Mouse (Mus musculus) neural tube, embryonic 15.5 days (tissue): ENCODE measurements around the gene Lrriq3. TPM values are rescaled to one million over a fixed set of nuclear protein-coding genes. Genes with fewer than 3 reads are reported as not detected.
A peak's percentile ranks its signal among the peaks of the same experiment; 100 is the strongest.

ENCODE experiments used
- ATAC-seq: fragments of 200-750 bp; cut with Nextera tagmentation; 2 replicates; pipeline ENCODE4 v1.8.0; 2017; ENCODE audit warnings: mild to moderate bottlenecking, moderate TSS enrichment, moderate library complexity; ENCODE audit not compliant: low FRiP score
- H3K27ac ChIP-seq: fragments of 300-500 bp; sonication (generic); replicated peaks from 2 replicates; pipeline ENCODE4 v1.5.1; 2015; ENCODE audit warnings: mild to moderate bottlenecking, inconsistent platforms
- H3K27me3 ChIP-seq: fragments of 300-500 bp; sonication (generic); replicated peaks from 2 replicates; pipeline ENCODE4 v1.6.1; 2015; ENCODE audit warnings: inconsistent platforms
- H3K36me3 ChIP-seq: fragments of 300-500 bp; sonication (generic); 2 replicates; pipeline ENCODE4 v1.6.1; 2015; ENCODE audit warnings: inconsistent platforms
- H3K4me1 ChIP-seq: fragments of 300-500 bp; sonication (generic); 2 replicates; pipeline ENCODE4 v1.6.1; 2015; ENCODE audit warnings: inconsistent platforms
- H3K4me2 ChIP-seq: fragments of 300-500 bp; sonication (generic); 2 replicates; pipeline ENCODE4 v1.6.1; 2015; ENCODE audit warnings: inconsistent platforms, mild to moderate bottlenecking, moderate library complexity
- H3K4me3 ChIP-seq: fragments of 300-500 bp; sonication (generic); replicated peaks from 2 replicates; pipeline ENCODE4 v1.5.1; 2015; ENCODE audit warnings: mild to moderate bottlenecking, inconsistent platforms
- H3K9ac ChIP-seq: fragments of 300-500 bp; sonication (generic); replicated peaks from 2 replicates; pipeline ENCODE4 v1.6.1; 2015; ENCODE audit warnings: mild to moderate bottlenecking, inconsistent platforms
- H3K9me3 ChIP-seq: fragments of 300-500 bp; sonication (generic); replicated peaks from 2 replicates; pipeline ENCODE4 v1.6.1; 2016; ENCODE audit warnings: inconsistent platforms
- WGBS: fragments of 180-500 bp; shearing (Covaris S2); methylation state at CpG from one replicate; pipeline ENCODE4 v1.1.7; 2015; ENCODE audit warnings: mixed read lengths; 5-methylcytosine and 5-hydroxymethylcytosine counted together
- polyA plus RNA-seq: library from polyadenylated mRNA; unstranded; fragments of >200 nt; fragmentation: Nextera tagmentation; extraction: Ambion mirVana; gene quantifications from 2 replicates; pipeline ENCODE4 v1.2.1, GENCODE M21; 2015

Lrriq3 gene
- polyA plus RNA-seq: 0.97 and 1.2 TPM in 2 replicates

GRCm38 (mm10) chr3:155093116-155093956 is at the start of gene Lrriq3, which contains the start of gene Fpgt:
Gene Lrriq3, plus strand, starts transcription at chr3:155093434.
Gene Fpgt, minus strand, starts transcription at chr3:155093403.
- 1% methylated on average over 47 of the region's 47 CpGs for WGBS
- peak; percentile 100 for ATAC-seq
- Histone ChIP-seq H3K4me1 (peaks cover 9% of the 10 kb centered on the region), H3K9me3 (no peaks in the 10 kb centered on the region), H3K36me3 (no peaks in the 10 kb centered on the region), H3K9ac (peak within 1 kb of the TSS; percentile 72), H3K4me2 (peak within 1 kb of the TSS; percentile 72), H3K27me3 (no peaks in the 10 kb centered on the region), H3K27ac (peak within 1 kb of the TSS; percentile 93), H3K4me3 (peak within 1 kb of the TSS; percentile 66)

GRCm38 (mm10) chr3:155052021-155052420 is 41.2 kb upstream of the Lrriq3 start:
- Histone ChIP-seq H3K4me3 (no peak overlapping the region), H3K27me3 (no peaks in the 10 kb centered on the region), H3K4me2 (no peak overlapping the region), H3K27ac (no peak overlapping the region), H3K9me3 (no peaks in the 10 kb centered on the region), H3K9ac (no peak overlapping the region), H3K4me1 (no peaks in the 10 kb centered on the region), H3K36me3 (no peaks in the 10 kb centered on the region)
- ATAC-seq: no peak

- 73% methylated on average over 1 of the region's 1 CpGs for WGBS
- Histone ChIP-seq H3K27me3 (no peaks in the 10 kb centered on the region), H3K4me3 (no peak overlapping the region), H3K4me1 (no peaks in the 10 kb centered on the region), H3K9me3 (no peaks in the 10 kb centered on the region), H3K4me2 (no peak overlapping the region), H3K27ac (no peak overlapping the region), H3K36me3 (no peaks in the 10 kb centered on the region), H3K9ac (no peak overlapping the region)
- no peak for ATAC-seq
Measured at GRCm38 (mm10) chr3:155053189-155053588, 40.0 kb upstream of the Lrriq3 start.

- H3K4me3 ChIP-seq: no peak within 1 kb of the TSS
- no peaks in the 10 kb centered on the region for H3K9me3 ChIP-seq
- WGBS: 87% methylated on average over 6 of the region's 6 CpGs
- no peaks in the 10 kb centered on the region for H3K36me3 ChIP-seq
- no peak within 1 kb of the TSS for H3K4me2 ChIP-seq
- no peak within 1 kb of the TSS for H3K27ac ChIP-seq
- no peak for ATAC-seq
- no peaks in the 10 kb centered on the region for H3K4me1 ChIP-seq
- H3K9ac ChIP-seq: no peak within 1 kb of the TSS
- H3K27me3 ChIP-seq: no peaks in the 10 kb centered on the region
Measured at GRCm38 (mm10) chr3:155055231-155055916, 37.9 kb upstream of the Lrriq3 start, which contains the start of gene Tnni3k. Gene Tnni3k, minus strand, starts transcription at chr3:155055407.

DNA sequence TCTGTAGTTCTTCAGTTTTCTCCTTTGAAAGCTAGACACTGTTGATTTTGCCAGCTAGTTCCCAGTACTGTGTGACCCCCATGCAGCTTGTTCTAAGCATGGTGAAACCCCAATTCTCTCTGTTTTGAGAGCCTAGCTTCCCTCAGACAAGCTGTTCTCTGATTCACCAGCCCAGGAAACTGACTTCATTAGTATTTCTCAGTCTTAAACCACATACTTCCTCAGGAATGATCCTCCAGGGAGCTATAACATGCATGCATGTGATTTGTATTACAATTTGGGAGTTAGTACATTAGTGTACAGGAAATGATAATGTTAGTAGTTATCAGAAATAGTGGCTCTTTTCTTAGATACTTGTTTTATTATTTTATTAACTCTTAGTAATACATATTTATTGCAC is 36.6 kb upstream of the Lrriq3 start:
- no peaks in the 10 kb centered on the region for H3K36me3 ChIP-seq
- no peaks in the 10 kb centered on the region for H3K27me3 ChIP-seq
- no peak overlapping the region for H3K4me2 ChIP-seq
- ATAC-seq: no peak
- no peak overlapping the region for H3K4me3 ChIP-seq
- H3K9ac ChIP-seq: no peak overlapping the region
- no peak overlapping the region for H3K27ac ChIP-seq
- H3K4me1 ChIP-seq: no peaks in the 10 kb centered on the region
- H3K9me3 ChIP-seq: no peaks in the 10 kb centered on the region

GRCm38 (mm10) chr3:155057566-155057965 is 35.7 kb upstream of the Lrriq3 start:
- no peaks in the 10 kb centered on the region for H3K36me3 ChIP-seq

DNA sequence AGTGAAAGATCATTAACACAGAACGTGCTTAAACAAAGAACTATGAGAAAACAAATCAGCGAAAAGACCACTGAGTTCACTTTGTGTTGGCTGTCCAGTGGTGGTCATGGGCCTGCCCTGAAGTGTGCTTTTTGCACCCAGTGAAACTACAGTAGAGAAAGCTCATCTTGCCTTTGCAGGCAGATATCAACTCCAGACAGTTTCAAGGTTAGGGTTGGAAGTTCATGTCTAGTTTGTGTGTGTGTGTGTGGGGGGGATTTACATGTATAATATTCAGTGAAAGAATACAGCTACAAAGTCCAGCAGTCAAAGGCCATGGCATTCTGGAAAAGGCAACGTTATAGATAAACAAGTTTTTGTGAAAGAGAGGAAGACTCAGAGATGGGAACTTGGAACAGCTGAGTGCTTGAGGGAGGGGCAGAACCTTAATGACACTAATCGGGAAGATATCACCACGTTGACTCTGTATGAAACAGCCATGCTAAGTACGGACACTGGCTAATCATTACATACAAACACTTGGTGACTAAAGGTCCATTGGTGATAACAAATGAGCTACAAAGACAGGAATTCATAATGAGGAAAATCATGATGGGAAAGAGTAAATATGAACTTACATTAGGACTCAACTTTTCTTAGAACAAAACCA is 34.3 kb upstream of the Lrriq3 start:
- no peak overlapping the region for H3K9ac ChIP-seq
- no peak overlapping the region for H3K4me3 ChIP-seq
- ATAC-seq: no peak
- H3K27ac ChIP-seq: no peak overlapping the region
- no peaks in the 10 kb centered on the region for H3K36me3 ChIP-seq
- 83% methylated on average over 6 of the region's 6 CpGs for WGBS
- H3K9me3 ChIP-seq: no peaks in the 10 kb centered on the region
- H3K4me2 ChIP-seq: no peak overlapping the region
- no peaks in the 10 kb centered on the region for H3K27me3 ChIP-seq
- no peaks in the 10 kb centered on the region for H3K4me1 ChIP-seq

More at GRCm38 (mm10) chr3:155057566-155057965, 35.7 kb upstream of the Lrriq3 start:
- Histone ChIP-seq H3K27me3 (no peaks in the 10 kb centered on the region), H3K4me2 (no peak overlapping the region), H3K9me3 (no peaks in the 10 kb centered on the region), H3K4me1 (no peaks in the 10 kb centered on the region), H3K4me3 (no peak overlapping the region), H3K9ac (no peak overlapping the region), H3K27ac (no peak overlapping the region)
- ATAC-seq: no peak

DNA sequence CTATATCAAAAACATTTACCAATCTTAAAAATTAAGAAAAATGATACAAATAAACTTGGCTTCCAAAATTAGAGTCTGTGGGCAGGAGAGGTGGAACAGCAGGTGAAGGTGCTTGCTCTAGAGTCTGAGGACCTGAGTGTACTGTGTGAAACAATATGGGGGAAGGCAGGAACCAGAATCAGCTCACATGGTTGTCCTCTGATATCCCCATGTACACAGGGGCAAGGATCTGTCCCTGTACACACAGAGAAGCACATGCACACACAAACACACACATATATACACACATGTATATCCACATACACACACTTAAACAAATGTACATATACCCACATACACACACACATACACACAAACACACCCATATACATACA is 33.8 kb upstream of the Lrriq3 start:
- no peak for ATAC-seq
- no peaks in the 10 kb centered on the region for H3K36me3 ChIP-seq
- no peak overlapping the region for H3K4me3 ChIP-seq
- no peak overlapping the region for H3K4me2 ChIP-seq
- H3K27ac ChIP-seq: no peak overlapping the region
- no peak overlapping the region for H3K9ac ChIP-seq
- no peaks in the 10 kb centered on the region for H3K9me3 ChIP-seq
- no peaks in the 10 kb centered on the region for H3K4me1 ChIP-seq
- no peaks in the 10 kb centered on the region for H3K27me3 ChIP-seq

- Histone ChIP-seq H3K4me2 (no peak overlapping the region), H3K9ac (no peak overlapping the region), H3K36me3 (no peaks in the 10 kb centered on the region), H3K4me1 (no peaks in the 10 kb centered on the region), H3K27me3 (no peaks in the 10 kb centered on the region), H3K4me3 (no peak overlapping the region), H3K9me3 (no peaks in the 10 kb centered on the region), H3K27ac (no peak overlapping the region)
- ATAC-seq: no peak
- WGBS: 86% methylated on average over 4 of the region's 4 CpGs
Measured at GRCm38 (mm10) chr3:155077908-155078307, 15.3 kb upstream of the Lrriq3 start.

DNA sequence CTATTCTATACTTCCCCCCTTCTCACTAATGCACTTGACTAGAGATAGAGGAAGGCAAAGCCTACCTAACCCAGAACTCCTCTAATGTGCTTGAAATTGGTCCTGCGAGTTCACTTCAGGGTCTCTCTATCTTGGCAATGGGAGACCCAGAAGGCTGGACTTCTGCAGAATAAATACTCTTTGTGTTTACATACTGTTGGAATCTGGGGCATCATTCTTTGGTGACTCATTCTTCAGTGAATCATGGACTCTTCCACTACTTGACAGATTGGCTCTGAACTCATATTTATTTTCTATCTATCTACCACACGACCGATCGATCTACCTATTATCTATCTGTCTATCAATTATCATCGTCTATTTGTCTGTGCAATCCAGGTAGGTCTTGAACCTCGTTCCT is 1.2 kb upstream of the Lrriq3 start:
- Histone ChIP-seq H3K4me1 (peaks cover 9% of the 10 kb centered on the region), H3K4me3 (peak overlapping the region; percentile 66; the same call in 1 of the 2 replicates), H3K9me3 (no peaks in the 10 kb centered on the region), H3K9ac (no peak overlapping the region), H3K27me3 (no peaks in the 10 kb centered on the region), H3K27ac (no peak overlapping the region), H3K36me3 (peaks cover 8% of the 10 kb centered on the region), H3K4me2 (peak overlapping the region; percentile 72)
- WGBS: 91% methylated on average over 6 of the region's 6 CpGs
- no peak for ATAC-seq

DNA sequence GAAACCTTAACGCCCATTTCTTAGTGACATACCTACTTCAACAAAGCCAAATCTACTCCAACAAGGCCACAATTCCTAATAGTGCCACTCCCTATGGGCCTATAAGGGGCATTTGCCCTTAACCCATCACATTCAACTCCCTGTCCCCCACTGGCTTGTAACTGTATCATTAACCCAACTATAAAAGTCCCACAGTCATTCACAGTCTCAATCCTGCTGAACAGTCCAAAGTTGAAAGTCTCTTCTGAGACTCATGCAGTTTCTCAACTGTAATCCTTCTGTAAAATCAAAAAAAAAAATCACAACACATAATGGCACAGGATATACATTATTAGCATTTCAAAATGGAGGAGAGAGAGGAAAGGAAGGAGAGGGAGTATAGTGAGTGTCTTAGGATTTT is 6.0 kb downstream of the Lrriq3 start:
- Histone ChIP-seq H3K9me3 (no peaks in the 10 kb centered on the region), H3K27ac (no peak overlapping the region), H3K27me3 (no peaks in the 10 kb centered on the region), H3K4me1 (no peaks in the 10 kb centered on the region), H3K4me2 (no peak overlapping the region), H3K36me3 (no peaks in the 10 kb centered on the region), H3K4me3 (no peak overlapping the region), H3K9ac (no peak overlapping the region)
- 94% methylated on average over 1 of the region's 1 CpGs for WGBS
- ATAC-seq: no peak

- ATAC-seq: no peak
- no peaks in the 10 kb centered on the region for H3K27me3 ChIP-seq
- WGBS: 61% methylated on average over 1 of the region's 1 CpGs
Measured at GRCm38 (mm10) chr3:155105957-155106356, 12.7 kb downstream of the Lrriq3 start.

More at GRCm38 (mm10) chr3:155105957-155106356, 12.7 kb downstream of the Lrriq3 start:
- no peaks in the 10 kb centered on the region for H3K4me1 ChIP-seq
- no peak overlapping the region for H3K4me3 ChIP-seq
- H3K9ac ChIP-seq: no peak overlapping the region
- no peak overlapping the region for H3K4me2 ChIP-seq
- H3K36me3 ChIP-seq: no peaks in the 10 kb centered on the region
- no peak overlapping the region for H3K27ac ChIP-seq
- no peaks in the 10 kb centered on the region for H3K9me3 ChIP-seq
